Mouse (Mus musculus) C2C12 (cell line): ENCODE measurements around the gene Vmn2r97.
"Not testable (repeated sequence)": the region's sequence is repeated elsewhere in the genome, so short reads cannot be mapped to it uniquely, and the experiment has no call there.

ENCODE experiments used
- CEBPB ChIP-seq: IDR thresholded peaks from one replicate; pipeline ENCODE4 v1.6.1; 2011; ENCODE audit warnings: low read depth, mild to moderate bottlenecking, control low read depth, moderate library complexity
- CTCF ChIP-seq: IDR thresholded peaks from one replicate; pipeline ENCODE4 v1.5.1; 2011; ENCODE audit not compliant: control insufficient read depth, insufficient read depth, insufficient read length
- FOSL1 ChIP-seq: IDR thresholded peaks from one replicate; pipeline ENCODE4 v1.8.0; 2011; ENCODE audit warnings: mild to moderate bottlenecking, low read length; ENCODE audit not compliant: poor library complexity, insufficient read depth, severe bottlenecking
- MAX ChIP-seq: IDR thresholded peaks from one replicate; pipeline ENCODE4 v1.6.1; 2011; ENCODE audit warnings: mild to moderate bottlenecking, control low read depth

DNA sequence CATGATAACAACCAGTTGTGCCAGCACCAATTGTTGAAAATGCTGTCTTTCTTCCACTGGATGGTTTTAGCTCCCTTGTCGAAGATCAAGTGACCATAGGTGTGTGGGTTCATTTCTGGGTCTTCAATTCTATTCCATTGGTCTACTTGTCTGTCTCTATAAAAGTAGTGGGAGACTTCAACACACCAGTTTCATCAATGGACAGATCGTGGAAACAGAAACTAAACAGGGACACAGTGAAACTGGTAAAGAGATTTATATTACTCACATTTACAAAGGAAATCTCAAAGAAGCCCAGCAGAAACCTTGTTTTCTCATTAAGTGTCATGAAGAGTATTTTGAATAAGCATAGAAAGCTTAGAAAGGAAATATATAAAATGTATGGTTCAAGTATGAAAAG is 31.7 kb upstream of the Vmn2r97 start:
- not testable (repeated sequence) for TF ChIP-seq CTCF, CEBPB, FOSL1, MAX
